In genomic region chr12:39587204-39587909, GRCm38 (mm10) we compare ENCODE assay signal across 24 mouse cellular contexts.
DNase-seq lines count a peak whose midpoint lies in the region; ATAC-seq and TF ChIP-seq lines count a peak whose summit lies in the region.
"Had no signal": no experiment of that assay in that cellular context is flagged by ENCODE, and none has a peak within 500 bp of the region (broad histone marks: within the 10 kb centered on the region; RNA-seq: fewer than 3 reads in every experiment).

No protein-coding gene starts in this region.

- H3K4me3 ChIP-seq in midbrain, postnatal 0 days (ENCODE audit: low read depth, low read length): no peak overlapping the region
- no peak overlapping the region for H3K4me3 ChIP-seq in midbrain, embryonic 10.5 days
- H3K4me3 ChIP-seq in forebrain, embryonic 16.5 days (replicated peaks; ENCODE audit: low read length): no peak overlapping the region
- no peak overlapping the region for H3K4me3 ChIP-seq in neural tube, embryonic 14.5 days (ENCODE audit: low read depth, low read length)
- H3K4me3 ChIP-seq: embryonic facial prominence, embryonic 13.5 days; heart, embryonic 13.5 days; layer of hippocampus, adult 2 months; limb, embryonic 15.5 days; liver, embryonic 15.5 days; stomach, embryonic 15.5 days had no signal

- WGBS in midbrain, postnatal 0 days: 41% methylated on average over 5 of the region's 5 CpGs
- 61% methylated on average over 5 of the region's 5 CpGs for WGBS in midbrain, embryonic 10.5 days
- 34% methylated on average over 5 of the region's 5 CpGs for WGBS in forebrain, embryonic 16.5 days
- WGBS in neural tube, embryonic 14.5 days: 38% methylated on average over 5 of the region's 5 CpGs

- H3K9me3 ChIP-seq in midbrain, postnatal 0 days (ENCODE audit: low read length): no peaks in the 10 kb centered on the region
- no peaks in the 10 kb centered on the region for H3K9me3 ChIP-seq in midbrain, embryonic 10.5 days (replicated peaks)
- no peaks in the 10 kb centered on the region for H3K9me3 ChIP-seq in forebrain, embryonic 16.5 days (ENCODE audit: control insufficient read depth, low read length)
- no peaks in the 10 kb centered on the region for H3K9me3 ChIP-seq in neural tube, embryonic 14.5 days (ENCODE audit: control insufficient read depth, low read length)
- H3K9me3 ChIP-seq: embryonic facial prominence, embryonic 13.5 days; heart, embryonic 13.5 days; limb, embryonic 15.5 days; liver, embryonic 15.5 days; stomach, embryonic 15.5 days had no signal

- no peaks in the 10 kb centered on the region for H3K27me3 ChIP-seq in midbrain, postnatal 0 days (ENCODE audit: insufficient read depth, low read length)
- H3K27me3 ChIP-seq in midbrain, embryonic 10.5 days (ENCODE audit: low read depth, poor library complexity, severe bottlenecking): no peaks in the 10 kb centered on the region
- no peaks in the 10 kb centered on the region for H3K27me3 ChIP-seq in forebrain, embryonic 16.5 days (replicated peaks; ENCODE audit: control insufficient read depth, insufficient read depth, low read length)
- no peaks in the 10 kb centered on the region for H3K27me3 ChIP-seq in neural tube, embryonic 14.5 days (ENCODE audit: control insufficient read depth, insufficient read depth, low read length)
- H3K27me3 ChIP-seq: embryonic facial prominence, embryonic 13.5 days; heart, embryonic 13.5 days; limb, embryonic 15.5 days; liver, embryonic 15.5 days; stomach, embryonic 15.5 days had no signal

- H3K9ac ChIP-seq in midbrain, postnatal 0 days (replicated peaks; ENCODE audit: low read length, poor library complexity, severe bottlenecking): no peak overlapping the region
- H3K9ac ChIP-seq in forebrain, embryonic 16.5 days (replicated peaks; ENCODE audit: low read depth, low read length): no peak overlapping the region
- no peak overlapping the region for H3K9ac ChIP-seq in neural tube, embryonic 14.5 days (replicated peaks; ENCODE audit: low read depth, low read length)
- H3K9ac ChIP-seq: embryonic facial prominence, embryonic 13.5 days; heart, embryonic 13.5 days; limb, embryonic 15.5 days; liver, embryonic 15.5 days; stomach, embryonic 15.5 days had no signal

- H3K4me1 ChIP-seq in midbrain, postnatal 0 days (ENCODE audit: insufficient read depth, low read length): no peaks in the 10 kb centered on the region
- no peaks in the 10 kb centered on the region for H3K4me1 ChIP-seq in midbrain, embryonic 10.5 days
- no peaks in the 10 kb centered on the region for H3K4me1 ChIP-seq in forebrain, embryonic 16.5 days (replicated peaks; ENCODE audit: control insufficient read depth, insufficient read depth, low read length)
- H3K4me1 ChIP-seq in neural tube, embryonic 14.5 days (ENCODE audit: control insufficient read depth, insufficient read depth, low read length): peaks cover 5% of the 10 kb centered on the region; the same call in 1 of the 2 replicates
- H3K4me1 ChIP-seq: embryonic facial prominence, embryonic 13.5 days; heart, embryonic 13.5 days; liver, embryonic 15.5 days; stomach, embryonic 15.5 days had no signal

- no peak for TF ChIP-seq CTCF in midbrain, postnatal 0 days (IDR thresholded peaks at IDR 0.05)

- H3K36me3 ChIP-seq in midbrain, postnatal 0 days (ENCODE audit: insufficient read depth, low read length): no peaks in the 10 kb centered on the region
- H3K36me3 ChIP-seq in midbrain, embryonic 10.5 days: no peaks in the 10 kb centered on the region
- no peaks in the 10 kb centered on the region for H3K36me3 ChIP-seq in forebrain, embryonic 16.5 days (ENCODE audit: control insufficient read depth, insufficient read depth)
- H3K36me3 ChIP-seq in neural tube, embryonic 14.5 days (ENCODE audit: control insufficient read depth, insufficient read depth, low read length): no peaks in the 10 kb centered on the region
- H3K36me3 ChIP-seq: embryonic facial prominence, embryonic 13.5 days; heart, embryonic 13.5 days; limb, embryonic 15.5 days; liver, embryonic 15.5 days; stomach, embryonic 15.5 days had no signal

- no peak overlapping the region for H3K27ac ChIP-seq in midbrain, postnatal 0 days (ENCODE audit: low read depth, low read length)
- H3K27ac ChIP-seq in midbrain, embryonic 10.5 days (replicated peaks): no peak overlapping the region
- no peak overlapping the region for H3K27ac ChIP-seq in forebrain, embryonic 16.5 days (ENCODE audit: low read length)
- H3K27ac ChIP-seq in neural tube, embryonic 14.5 days (ENCODE audit: low read depth, low read length): peak overlapping the region; percentile 28; the same call in 1 of the 2 replicates
- H3K27ac ChIP-seq: embryonic facial prominence, embryonic 13.5 days; heart, embryonic 13.5 days; layer of hippocampus, adult 2 months; limb, embryonic 15.5 days; liver, embryonic 15.5 days; stomach, embryonic 15.5 days had no signal

- no peak for ATAC-seq in midbrain, postnatal 0 days (ENCODE audit: low FRiP score)
- peak; percentile 83 for ATAC-seq in forebrain, embryonic 16.5 days
- ATAC-seq in neural tube, embryonic 14.5 days (ENCODE audit: low read depth): peak; percentile 80; the same call in 1 of the 2 replicates
- ATAC-seq: lung, postnatal 0 days; midbrain, embryonic 16.5 days had no signal

- DNase-seq in frontal cortex, adult 2 months (ENCODE audit: extremely low spot score in 1 of 2, low spot score in 1 of 2): peak; percentile 2 to 34
- DNase-seq in frontal cortex, postnatal 25 days (ENCODE audit: low spot score in 2 of 2): no peak
- peak; percentile 54 for DNase-seq in midbrain, postnatal 0 days (ENCODE audit: low spot score)
- no peak for DNase-seq in midbrain, embryonic 10.5 days (ENCODE audit: low spot score)
- DNase-seq in heart, adult 18-20 months: no peak
- DNase-seq: adrenal gland, adult 2 months; cerebellum, adult 9-11 months; gastrocnemius, postnatal 10 days; heart, adult 11 months; kidney, adult 8-10 months; kidney, postnatal 14 days; layer of hippocampus, postnatal 36 days; right cerebral cortex, postnatal 25 days; thymus, adult 18-20 months had no signal

- H3K4me2 ChIP-seq in midbrain, postnatal 0 days (ENCODE audit: low read depth, low read length, poor library complexity, severe bottlenecking): no peak overlapping the region
- H3K4me2 ChIP-seq in forebrain, embryonic 16.5 days (ENCODE audit: low read length): no peak overlapping the region
- no peak overlapping the region for H3K4me2 ChIP-seq in neural tube, embryonic 14.5 days (ENCODE audit: low read depth, low read length)
- H3K4me2 ChIP-seq: embryonic facial prominence, embryonic 13.5 days; heart, embryonic 13.5 days; limb, embryonic 15.5 days; liver, embryonic 15.5 days; stomach, embryonic 15.5 days had no signal

Comparison
In these comparisons a context has a peak if more than half of its experiments do, and no peak if none do; other contexts are left out.
1. DNase-seq: peak in frontal cortex, adult 2 months (2 of 2) and midbrain, postnatal 0 days (single experiment); none in frontal cortex, postnatal 25 days (0 of 2), midbrain, embryonic 10.5 days (single experiment) and heart, adult 18-20 months (0 of 2).